ENCODE assay signal across 8 mouse cellular contexts in the genomic region with DNA sequence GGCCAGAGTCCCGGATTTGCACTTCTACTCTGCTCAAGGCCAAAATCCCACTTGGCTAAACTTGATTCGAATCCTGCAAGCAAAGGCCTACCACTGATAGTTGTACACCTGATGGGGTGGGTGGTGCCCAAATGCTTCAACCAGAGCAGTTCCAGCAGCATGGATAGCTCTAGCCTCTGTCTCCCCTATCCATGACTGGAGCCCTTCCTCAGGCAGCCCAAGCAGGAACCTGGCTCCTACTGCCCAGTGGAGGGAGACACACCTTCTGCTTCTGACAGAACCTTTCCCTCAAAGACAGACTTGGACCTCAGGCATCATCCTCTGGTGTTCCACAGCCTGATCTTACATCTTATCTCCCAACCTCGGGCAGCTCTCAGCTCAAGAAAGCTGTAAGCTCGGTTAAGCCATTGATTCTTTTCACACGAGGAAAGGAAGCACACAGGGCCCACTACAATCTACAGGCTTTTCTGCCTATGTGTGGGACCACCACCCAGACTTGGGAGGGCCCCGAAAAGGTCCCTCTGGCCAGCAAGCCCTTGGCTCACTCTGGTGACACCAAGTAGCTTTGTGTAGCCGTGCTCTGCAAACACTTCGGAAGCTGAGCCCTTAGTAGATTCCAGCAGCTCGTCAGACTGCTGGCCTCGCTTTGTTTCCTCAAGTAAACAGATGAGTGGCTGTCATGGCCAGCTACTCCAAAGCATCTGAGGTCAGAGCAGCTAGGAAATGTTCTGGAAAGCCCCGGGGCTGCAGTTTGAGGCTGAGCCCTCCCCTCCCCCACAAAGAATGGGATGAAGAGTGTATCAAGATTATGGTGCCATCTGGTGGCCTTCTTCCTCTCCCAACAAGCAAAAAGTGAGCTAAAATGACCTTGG. TPM values are rescaled to one million over a fixed set of nuclear protein-coding genes. Genes with fewer than 3 reads are reported as not detected.
DNase-seq lines count a peak whose midpoint lies in the region; ATAC-seq and TF ChIP-seq lines count a peak whose summit lies in the region.

No protein-coding gene starts in this region.

- in situ Hi-C loops in CH12.LX (cut with MboI; ENCODE audit: low pct_ligation_motif_present, low pct_unique_long_range_greater_than_20kb, low sequenced_read_pairs) = loop anchor here (25.0 kb wide), 1 partner anchor 849 kb away; no protein-coding TSS in a partner anchor

- peaks cover 0 to 10% of the 10 kb centered on the region in 2 experiments; a peak in 2 of 4 replicates for H3K4me1 ChIP-seq in CH12.LX (ENCODE audit: control insufficient read depth in 1 of 2, insufficient read depth in 2 of 2)
- peaks cover 10% of the 10 kb centered on the region for H3K4me1 ChIP-seq in forebrain, embryonic 13.5 days
- no peaks in the 10 kb centered on the region for H3K4me1 ChIP-seq in heart, embryonic 16.5 days (ENCODE audit: control insufficient read depth, insufficient read depth, low read length)
- peaks cover 19% of the 10 kb centered on the region for H3K4me1 ChIP-seq in liver, adult 2 months (ENCODE audit: control insufficient read depth, insufficient read depth, low read length)
- H3K4me1 ChIP-seq in neural tube, embryonic 13.5 days (replicated peaks) = peaks cover 11% of the 10 kb centered on the region
- H3K4me1 ChIP-seq in thymus, adult 2 months (replicated peaks; ENCODE audit: control insufficient read depth, insufficient read depth, low read length) = no peaks in the 10 kb centered on the region

- no peaks in the 10 kb centered on the region for H3K79me2 ChIP-seq in CH12.LX (replicated peaks; ENCODE audit: control insufficient read depth, extremely low read depth, insufficient read depth, poor library complexity, severe bottlenecking)
- no peaks in the 10 kb centered on the region for H3K79me2 ChIP-seq in liver, adult 2 months (ENCODE audit: control insufficient read depth, insufficient read depth, low read length)

- H3K27me3 ChIP-seq in CH12.LX (replicated peaks) = peaks cover 33% of the 10 kb centered on the region
- H3K27me3 ChIP-seq in forebrain, embryonic 13.5 days = no peaks in the 10 kb centered on the region
- no peaks in the 10 kb centered on the region for H3K27me3 ChIP-seq in heart, embryonic 16.5 days (ENCODE audit: control insufficient read depth, insufficient read depth, low read length)
- H3K27me3 ChIP-seq in liver, adult 2 months (ENCODE audit: control insufficient read depth, insufficient read depth, low read length) = no peaks in the 10 kb centered on the region
- peaks cover 5% of the 10 kb centered on the region; the same call in 1 of the 2 replicates for H3K27me3 ChIP-seq in neural tube, embryonic 13.5 days
- no peaks in the 10 kb centered on the region for H3K27me3 ChIP-seq in thymus, adult 2 months (ENCODE audit: control insufficient read depth, insufficient read depth, low read length)

- no peak overlapping the region for H3K4me2 ChIP-seq in CH12.LX (ENCODE audit: insufficient read depth, low read depth, poor library complexity, severe bottlenecking)
- H3K4me2 ChIP-seq in forebrain, embryonic 13.5 days = no peak overlapping the region
- H3K4me2 ChIP-seq in heart, embryonic 16.5 days (ENCODE audit: low read depth, low read length) = peak overlapping the region; percentile 3; the same call in 1 of the 2 replicates
- H3K4me2 ChIP-seq in neural tube, embryonic 13.5 days = 0 out of 2 replicates have a peak overlapping the region, but pooled peaks have one; percentile 26

- no peak overlapping the region for H3K4me3 ChIP-seq in CH12.LX (replicated peaks in 1 of 3; ENCODE audit: low read depth in 2 of 3, low read length in 2 of 3, poor library complexity in 1 of 3)
- H3K4me3 ChIP-seq in forebrain, embryonic 13.5 days = no peak overlapping the region
- H3K4me3 ChIP-seq in heart, embryonic 16.5 days (ENCODE audit: low read length) = no peak overlapping the region
- no peak overlapping the region for H3K4me3 ChIP-seq in liver, adult 2 months (ENCODE audit: insufficient read depth, low read depth, low read length)
- H3K4me3 ChIP-seq in neural tube, embryonic 13.5 days = no peak overlapping the region
- H3K4me3 ChIP-seq in thymus, adult 2 months (ENCODE audit: control insufficient read depth, insufficient read depth, low read length) = no peak overlapping the region

- dilution Hi-C loops in CH12.LX (cut with MboI; ENCODE audit: extremely low pct_ligation_motif_present, extremely low pct_unique_long_range_greater_than_20kb, low sequenced_read_pairs) = no loop called here

- peak; percentile 12 to 68; a peak in 2 of 4 replicates for TF ChIP-seq CTCF in CH12.LX (conservative IDR thresholded peaks at IDR 0.05 in 1 of 2, IDR thresholded peaks at IDR 0.05 in 1 of 2; ENCODE audit: low read depth in 2 of 2, low read length in 2 of 2)
- peak; percentile 58 for TF ChIP-seq CTCF in liver, adult 2 months (IDR thresholded peaks at IDR 0.05; ENCODE audit: low read depth, low read length)
- TF ChIP-seq CTCF in thymus, adult 2 months (IDR thresholded peaks at IDR 0.05; ENCODE audit: borderline replicate concordance, control insufficient read depth, extremely low read depth, insufficient read depth, low read length, poor library complexity) = no peak

- no peak overlapping the region for H3K27ac ChIP-seq in CH12.LX (ENCODE audit: insufficient read depth, low read depth)
- H3K27ac ChIP-seq in forebrain, embryonic 13.5 days = 0 out of 2 replicates have a peak overlapping the region, but pooled peaks have one; percentile 14
- H3K27ac ChIP-seq in heart, embryonic 16.5 days (ENCODE audit: low read length) = no peak overlapping the region
- H3K27ac ChIP-seq in liver, adult 2 months (replicated peaks; ENCODE audit: insufficient read depth, low read depth, low read length) = no peak overlapping the region
- peak overlapping the region; percentile 61; the same call in 1 of the 2 replicates for H3K27ac ChIP-seq in neural tube, embryonic 13.5 days (replicated peaks)
- H3K27ac ChIP-seq in thymus, adult 2 months (ENCODE audit: control insufficient read depth, insufficient read depth, low read length) = no peak overlapping the region

- WGBS in forebrain, embryonic 13.5 days = 56% methylated on average over 11 of the region's 11 CpGs
- WGBS in heart, embryonic 16.5 days = 44% methylated on average over 11 of the region's 11 CpGs
- 35% methylated on average over 11 of the region's 11 CpGs for WGBS in liver, adult 2 months
- 59% methylated on average over 11 of the region's 11 CpGs for WGBS in neural tube, embryonic 13.5 days
- 68% methylated on average over 11 of the region's 11 CpGs for WGBS in thymus, adult 2 months

- no peak for TF ChIP-seq EP300 in CH12.LX (IDR thresholded peaks at IDR 0.05; ENCODE audit: low read length)

- no peak for TF ChIP-seq POLR2A in CH12.LX (IDR thresholded peaks at IDR 0.05; ENCODE audit: low read depth, low read length)
- TF ChIP-seq POLR2A in liver, adult 2 months (IDR thresholded peaks at IDR 0.05; ENCODE audit: extremely low read depth, insufficient read depth, low read length) = no peak
- TF ChIP-seq POLR2A in thymus, adult 2 months (IDR thresholded peaks at IDR 0.05; ENCODE audit: control insufficient read depth, extremely low read depth, insufficient read depth, low read length, poor library complexity) = no peak

- no peaks in the 10 kb centered on the region for H3K9me3 ChIP-seq in CH12.LX (replicated peaks; ENCODE audit: low read length)
- no peaks in the 10 kb centered on the region for H3K9me3 ChIP-seq in forebrain, embryonic 13.5 days (replicated peaks)
- no peaks in the 10 kb centered on the region for H3K9me3 ChIP-seq in heart, embryonic 16.5 days (replicated peaks; ENCODE audit: control insufficient read depth, low read length)
- no peaks in the 10 kb centered on the region for H3K9me3 ChIP-seq in neural tube, embryonic 13.5 days

- peak; percentile 75 for ATAC-seq in forebrain, embryonic 13.5 days
- no peak; the same call in 1 of the 2 replicates for ATAC-seq in heart, embryonic 16.5 days (replicated peaks; ENCODE audit: extremely low read depth, insufficient read depth, low FRiP score)
- peak; percentile 83 for ATAC-seq in neural tube, embryonic 13.5 days (ENCODE audit: low read depth)

- H3K9ac ChIP-seq in CH12.LX (ENCODE audit: insufficient read depth, low read depth) = no peak overlapping the region
- no peak overlapping the region for H3K9ac ChIP-seq in forebrain, embryonic 13.5 days
- H3K9ac ChIP-seq in heart, embryonic 16.5 days (ENCODE audit: low read length) = no peak overlapping the region
- no peak overlapping the region for H3K9ac ChIP-seq in liver, adult 2 months (ENCODE audit: low read depth, low read length)
- H3K9ac ChIP-seq in neural tube, embryonic 13.5 days = no peak overlapping the region

- H3K36me3 ChIP-seq in CH12.LX (replicated peaks in 1 of 2; ENCODE audit: control insufficient read depth in 1 of 2, insufficient read depth in 1 of 2, low read length in 1 of 2) = no peaks in the 10 kb centered on the region
- H3K36me3 ChIP-seq in forebrain, embryonic 13.5 days (ENCODE audit: poor library complexity, severe bottlenecking) = no peaks in the 10 kb centered on the region
- H3K36me3 ChIP-seq in heart, embryonic 16.5 days (ENCODE audit: control insufficient read depth, insufficient read depth) = no peaks in the 10 kb centered on the region
- no peaks in the 10 kb centered on the region for H3K36me3 ChIP-seq in liver, adult 2 months (ENCODE audit: control insufficient read depth, insufficient read depth, low read length)
- no peaks in the 10 kb centered on the region for H3K36me3 ChIP-seq in neural tube, embryonic 13.5 days
- H3K36me3 ChIP-seq in thymus, adult 2 months (ENCODE audit: control insufficient read depth, insufficient read depth, low read length) = no peaks in the 10 kb centered on the region

- peak; percentile 48 for DNase-seq in CH12.LX (ENCODE audit: extremely low read depth)
- DNase-seq in c-Kit-positive CD71-negative TER-119-negative erythroid progenitor cells, embryonic 14.5 days (ENCODE audit: low read depth) = peak; percentile 7
- peak; percentile 87 for DNase-seq in kidney, postnatal 10 days
- DNase-seq in liver, adult 2 months (ENCODE audit: extremely low read depth, low read depth, low spot score) = peak; percentile 80
- DNase-seq in thymus, adult 2 months = peak; percentile 21

- TF ChIP-seq RAD21 in CH12.LX (IDR thresholded peaks at IDR 0.05; ENCODE audit: low read depth, low read length) = peak; percentile 58

TF ChIP-seq in CH12.LX, 34 proteins besides CTCF, POLR2A, EP300 and RAD21 (continues in another document):
- TF ChIP-seq CHD2 (IDR thresholded peaks at IDR 0.05; ENCODE audit: low read length) (peak; percentile 78), IRF4 (IDR thresholded peaks at IDR 0.05; ENCODE audit: low read depth, low read length) (0 out of 2 replicates have a peak, but pooled peaks have one; percentile 28)

RNA-seq across cellular contexts. Expression of gene Abcc12, which starts 44.5 kb away (rescaled TPM):
- not detected in 2 replicates for total RNA-seq in CH12.LX (2012; rRNA removed)
- not detected in 2 replicates for total RNA-seq in CH12.LX (2014; rRNA removed)
- polyA plus RNA-seq in CH12.LX (2012; ENCODE audit: insufficient read length, low read depth) = not detected in 2 replicates
- polyA plus RNA-seq in forebrain, embryonic 13.5 days (2015; fragmentation: Nextera tagmentation; extraction: Ambion mirVana) = 0.15 and 0.24 TPM in 2 replicates
- polyA plus RNA-seq in heart, embryonic 16.5 days (2015; fragmentation: Nextera tagmentation; extraction: Ambion mirVana) = 0.08 and 0.11 TPM in 2 replicates
- total RNA-seq in liver, adult 2 months (2014; rRNA removed) = 0.18 and 0.81 TPM in 2 replicates
- polyA plus RNA-seq in liver, adult 2 months (2012; rRNA removed) = 0.21 TPM in 1 of 2 replicates, not detected in the other
- polyA plus RNA-seq in neural tube, embryonic 13.5 days (2015; fragmentation: Nextera tagmentation; extraction: Ambion mirVana) = 0.11 and 0.12 TPM in 2 replicates
- polyA plus RNA-seq in thymus, adult 2 months (2012; rRNA removed) = 0.04 and 0.13 TPM in 2 replicates

Comparison
In these comparisons a context has a peak if more than half of its experiments do, and no peak if none do; other contexts are left out.
1. DNase-seq: peak in every context shown above with its lines; median percentile 87 in kidney, postnatal 10 days; 80 in liver, adult 2 months; 48 in CH12.LX; 21 in thymus, adult 2 months; 7 in c-Kit-positive CD71-negative TER-119-negative erythroid progenitor cells, embryonic 14.5 days.
2. H3K27ac ChIP-seq: peak in forebrain, embryonic 13.5 days (single experiment) and neural tube, embryonic 13.5 days (single experiment); none in CH12.LX (single experiment), heart, embryonic 16.5 days (single experiment), liver, adult 2 months (single experiment) and thymus, adult 2 months (single experiment).
3. H3K4me2 ChIP-seq: peak in heart, embryonic 16.5 days (single experiment) and neural tube, embryonic 13.5 days (single experiment); none in CH12.LX (single experiment) and forebrain, embryonic 13.5 days (single experiment).